Comparison of ENCODE assay signal across 9 mouse cellular contexts in the genomic region with DNA sequence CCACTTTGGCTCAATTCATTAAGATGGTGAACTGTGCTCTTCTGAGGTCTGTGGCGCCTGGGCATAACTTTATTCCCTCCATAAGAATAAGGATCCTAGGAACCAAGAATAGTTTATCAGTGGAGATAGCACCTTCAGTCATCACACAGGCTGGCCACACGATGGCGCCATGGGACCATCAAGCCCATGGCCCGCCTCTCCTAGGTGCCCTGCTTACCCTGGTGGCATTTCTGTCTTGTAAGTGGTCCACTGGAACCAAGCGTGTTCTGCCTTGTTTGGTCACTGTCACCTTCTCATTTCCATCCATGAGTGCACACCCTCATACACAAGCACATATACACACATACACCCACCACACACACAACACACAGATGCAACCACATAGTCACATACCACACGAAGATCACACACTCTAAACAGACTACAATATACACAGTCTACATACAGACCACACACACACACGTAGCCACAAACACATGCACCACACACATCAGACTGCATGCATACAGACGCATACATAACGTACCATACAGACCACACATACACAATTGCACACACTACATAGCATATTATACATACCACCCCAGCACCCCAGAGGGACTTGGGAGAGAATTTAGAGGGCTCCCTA.
DNase-seq lines count a peak whose midpoint lies in the region; ATAC-seq lines count a peak whose summit lies in the region.
"Had no signal": no experiment of that assay in that cellular context is flagged by ENCODE, and none has a peak within 500 bp of the region (broad histone marks: within the 10 kb centered on the region; RNA-seq: fewer than 3 reads in every experiment).

No protein-coding gene starts in this region.

- H3K27me3 ChIP-seq in heart, embryonic 12.5 days (replicated peaks): peaks cover 27% of the 10 kb centered on the region
- peaks cover 11% of the 10 kb centered on the region; the same call in 1 of the 2 replicates for H3K27me3 ChIP-seq in midbrain, embryonic 12.5 days
- H3K27me3 ChIP-seq: liver, embryonic 15.5 days had no signal

- peak; percentile 48 to 59 for DNase-seq in heart, postnatal 10 days
- DNase-seq in WW6 (ENCODE audit: low read depth, low spot score): peak; percentile 18
- DNase-seq in embryo, embryonic 10.5 days (ENCODE audit: low spot score): peak; percentile 77
- peak; percentile 49 to 61 for DNase-seq in heart, postnatal 36 days
- DNase-seq in layer of hippocampus, postnatal 36 days: peak; percentile 44 to 58
- peak; percentile 76 for DNase-seq in testis, postnatal 10 days (ENCODE audit: low spot score)

- intact Hi-C loops in heart, postnatal 10 days (cut with DNase I): loop anchor here (1.0 to 5.0 kb wide), 5 partner anchors 75 to 1680 kb away; a partner anchor contains a TSS
- intact Hi-C loops in heart, postnatal 36 days (cut with DNase I): loop anchor here (1.0 to 5.0 kb wide), 5 partner anchors 75 to 1680 kb away; a partner anchor contains a TSS

- no peak overlapping the region for H3K4me2 ChIP-seq in heart, embryonic 12.5 days
- no peak overlapping the region for H3K4me2 ChIP-seq in midbrain, embryonic 12.5 days (replicated peaks)
- H3K4me2 ChIP-seq: liver, embryonic 15.5 days had no signal

- H3K36me3 ChIP-seq in heart, embryonic 12.5 days: no peaks in the 10 kb centered on the region
- no peaks in the 10 kb centered on the region for H3K36me3 ChIP-seq in midbrain, embryonic 12.5 days
- H3K36me3 ChIP-seq: liver, embryonic 15.5 days had no signal

- ATAC-seq in heart, embryonic 12.5 days (ENCODE audit: insufficient number of reproducible peaks, low FRiP score): no peak
- peak; percentile 66 for ATAC-seq in midbrain, embryonic 12.5 days (ENCODE audit: low FRiP score, low read depth)

- H3K9ac ChIP-seq in heart, embryonic 12.5 days: no peak overlapping the region
- H3K9ac ChIP-seq in midbrain, embryonic 12.5 days (replicated peaks): no peak overlapping the region
- H3K9ac ChIP-seq: liver, embryonic 15.5 days had no signal

- no peaks in the 10 kb centered on the region for H3K9me3 ChIP-seq in heart, embryonic 12.5 days (replicated peaks)
- no peaks in the 10 kb centered on the region for H3K9me3 ChIP-seq in midbrain, embryonic 12.5 days
- H3K9me3 ChIP-seq: liver, embryonic 15.5 days had no signal

- no peak overlapping the region for H3K4me3 ChIP-seq in heart, embryonic 12.5 days
- H3K4me3 ChIP-seq in midbrain, embryonic 12.5 days: no peak overlapping the region
- H3K4me3 ChIP-seq: liver, embryonic 15.5 days had no signal

- 0 out of 2 replicates have a peak, but pooled peaks cover 4% of the 10 kb centered on the region for H3K4me1 ChIP-seq in heart, embryonic 12.5 days (replicated peaks)
- H3K4me1 ChIP-seq in midbrain, embryonic 12.5 days: 0 out of 2 replicates have a peak, but pooled peaks cover 3% of the 10 kb centered on the region
- H3K4me1 ChIP-seq: liver, embryonic 15.5 days had no signal

- no peak overlapping the region for H3K27ac ChIP-seq in heart, embryonic 12.5 days (ENCODE audit: poor library complexity, severe bottlenecking)
- H3K27ac ChIP-seq in midbrain, embryonic 12.5 days (replicated peaks): no peak overlapping the region
- H3K27ac ChIP-seq: liver, embryonic 15.5 days had no signal

- WGBS in heart, embryonic 12.5 days: 38% methylated on average over 9 of the region's 9 CpGs
- WGBS in midbrain, embryonic 12.5 days: 42% methylated on average over 9 of the region's 9 CpGs

Comparison
In these comparisons a context has a peak if more than half of its experiments do, and no peak if none do; other contexts are left out.
1. DNase-seq: peak in every context shown above with its lines; median percentile 77 in embryo, embryonic 10.5 days; 76 in testis, postnatal 10 days; 55 in heart, postnatal 36 days; 54 in heart, postnatal 10 days; 51 in layer of hippocampus, postnatal 36 days; 18 in WW6.